Mouse (Mus musculus): Measurements from ENCODE around the gene Hist1h4j.

GRCm38 (mm10) chr13:21783734-21784161 lies 48.9 kb downstream of the Hist1h4j start:
- TF ChIP-seq BHLHE40 (IDR thresholded peaks at IDR 0.05; ENCODE audit: borderline replicate concordance, low read depth, low read length) (no peak), CTCF (IDR thresholded peaks at IDR 0.05 in 2 of 3, conservative IDR thresholded peaks at IDR 0.05 in 1 of 3; ENCODE audit: control insufficient read depth in 1 of 3, insufficient read depth in 1 of 3, low read depth in 2 of 3, low read length in 3 of 3, poor library complexity in 1 of 3, severe bottlenecking in 1 of 3) (no peak), MAZ (IDR thresholded peaks at IDR 0.05; ENCODE audit: low read depth, low read length) (no peak)
